Mouse (Mus musculus): Measurements from ENCODE around the gene Cadm1. TPM values are rescaled to one million over a fixed set of nuclear protein-coding genes. Genes with fewer than 3 reads are reported as not detected.

Gene Cadm1
- total and polyA plus RNA-seq, 2 experiments from 2014 or later, result 3.7 to 5.5 TPM

DNA sequence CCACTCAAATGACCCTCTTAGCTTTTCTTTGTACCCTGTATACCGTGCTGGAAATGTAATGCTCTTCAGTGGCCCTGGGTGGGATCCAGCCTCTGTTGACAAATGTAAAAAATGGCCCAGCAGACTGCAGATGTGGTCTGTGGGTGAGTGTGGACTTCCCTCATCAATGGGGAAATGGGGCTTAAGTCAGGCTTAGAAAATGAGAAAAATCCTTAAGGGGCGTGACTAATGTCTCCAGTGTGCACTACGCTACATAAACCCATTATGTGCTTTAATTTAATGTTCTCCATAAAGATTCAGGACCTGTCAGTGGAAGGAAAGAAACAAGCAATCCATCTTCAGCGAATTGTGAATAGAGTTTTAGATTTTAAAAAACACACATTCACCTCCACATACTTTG lies 40.2 kb downstream of the Cadm1 start:
- no peak for ATAC-seq (ENCODE audit: insufficient read depth, low read depth)
- WGBS, result 94% methylated on average over 4 of the region's 4 CpGs
- no peak overlapping the region for H3K4me2 ChIP-seq (ENCODE audit: low read depth, low read length)

DNA sequence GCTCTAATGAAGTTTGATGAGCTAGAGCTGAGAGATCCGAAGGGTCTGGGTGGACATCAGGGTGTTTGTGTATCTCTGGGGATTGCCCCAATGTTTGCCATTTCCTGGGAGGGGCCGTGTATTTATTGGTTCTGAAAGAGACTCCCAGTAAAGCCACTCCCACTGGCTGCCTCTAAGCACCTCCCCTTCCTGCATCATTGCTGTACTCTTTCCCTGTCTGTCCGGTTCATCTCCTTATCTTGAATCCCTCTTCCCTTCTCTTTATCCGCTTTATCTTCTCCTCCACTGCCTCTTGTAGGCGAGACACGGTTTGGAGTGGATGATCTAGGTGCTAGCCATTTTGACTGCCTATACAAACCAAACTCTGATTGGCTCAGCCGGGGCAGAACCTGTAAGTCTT lies 41.5 kb downstream of the Cadm1 start:
- no peaks in the 10 kb centered on the region for H3K27me3 ChIP-seq (ENCODE audit: control insufficient read depth, insufficient read depth, low read length)
- H3K9ac ChIP-seq (replicated peaks; ENCODE audit: low read depth, low read length), result no peak overlapping the region
- DNase-seq (ENCODE audit: low spot score) (no peak), ATAC-seq (ENCODE audit: insufficient read depth, low read depth) (no peak)
- no peak overlapping the region for H3K4me2 ChIP-seq (ENCODE audit: low read depth, low read length)
- H3K4me3 ChIP-seq (ENCODE audit: low read depth, low read length), result no peak overlapping the region
- H3K36me3 ChIP-seq (replicated peaks; ENCODE audit: control insufficient read depth, insufficient read depth, low read length), result no peaks in the 10 kb centered on the region
- WGBS, result 63% methylated on average over 7 of the region's 7 CpGs
- H3K4me1 ChIP-seq (ENCODE audit: control insufficient read depth, insufficient read depth), result peaks cover 4% of the 10 kb centered on the region; the same call in 1 of the 2 replicates
- no peak overlapping the region for H3K27ac ChIP-seq (ENCODE audit: low read depth)
- H3K9me3 ChIP-seq (replicated peaks; ENCODE audit: control insufficient read depth, low read length), result no peaks in the 10 kb centered on the region
- TF ChIP-seq EP300 (IDR thresholded peaks at IDR 0.05; ENCODE audit: low read depth), result no peak
- TF ChIP-seq CTCF (IDR thresholded peaks at IDR 0.05; ENCODE audit: low read depth), result no peak

More for the DNA sequence above, 40.2 kb downstream of the Cadm1 start:
- Histone ChIP-seq H3K9me3 (replicated peaks; ENCODE audit: control insufficient read depth, low read length) (no peaks in the 10 kb centered on the region), H3K36me3 (replicated peaks; ENCODE audit: control insufficient read depth, insufficient read depth, low read length) (no peaks in the 10 kb centered on the region), H3K27ac (ENCODE audit: low read depth) (no peak overlapping the region), H3K27me3 (ENCODE audit: control insufficient read depth, insufficient read depth, low read length) (no peaks in the 10 kb centered on the region), H3K9ac (replicated peaks; ENCODE audit: low read depth, low read length) (no peak overlapping the region), H3K4me1 (ENCODE audit: control insufficient read depth, insufficient read depth) (peaks cover 4% of the 10 kb centered on the region; the same call in 1 of the 2 replicates), H3K4me3 (ENCODE audit: low read depth, low read length) (no peak overlapping the region)
- TF ChIP-seq EP300 (IDR thresholded peaks at IDR 0.05; ENCODE audit: low read depth), result no peak
- TF ChIP-seq CTCF (IDR thresholded peaks at IDR 0.05; ENCODE audit: low read depth), result no peak
- DNase-seq (ENCODE audit: low spot score), result no peak

DNA sequence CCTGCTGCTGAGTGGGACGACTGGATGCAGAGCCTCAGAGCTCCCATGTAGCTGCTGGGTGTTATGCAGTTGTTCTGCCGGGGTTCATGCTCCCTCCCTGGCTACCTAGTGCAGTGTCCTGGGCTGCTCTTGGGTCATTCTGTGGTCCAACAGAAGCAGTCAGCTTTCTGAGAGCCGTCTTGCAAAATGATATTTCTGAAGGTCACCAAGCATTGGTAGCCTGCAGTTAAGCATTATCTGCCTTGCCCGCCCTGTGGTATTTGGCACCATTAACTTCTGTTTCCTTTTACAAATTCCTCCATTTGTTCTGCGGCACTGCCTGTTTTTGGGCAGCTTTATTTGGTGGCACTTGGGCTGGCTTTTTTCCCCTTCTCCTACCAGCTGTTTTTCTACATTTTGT lies 42.2 kb downstream of the Cadm1 start:
- WGBS, result 44% methylated on average over 5 of the region's 5 CpGs
- H3K4me1 ChIP-seq (ENCODE audit: control insufficient read depth, insufficient read depth), result peaks cover 4% of the 10 kb centered on the region; the same call in 1 of the 2 replicates
- no peaks in the 10 kb centered on the region for H3K36me3 ChIP-seq (replicated peaks; ENCODE audit: control insufficient read depth, insufficient read depth, low read length)
- H3K4me3 ChIP-seq (ENCODE audit: low read depth, low read length), result no peak overlapping the region
- DNase-seq (ENCODE audit: low spot score) (no peak), ATAC-seq (ENCODE audit: insufficient read depth, low read depth) (no peak)
- TF ChIP-seq EP300 (IDR thresholded peaks at IDR 0.05; ENCODE audit: low read depth) (no peak), CTCF (IDR thresholded peaks at IDR 0.05; ENCODE audit: low read depth) (no peak)
- H3K4me2 ChIP-seq (ENCODE audit: low read depth, low read length), result no peak overlapping the region
- no peak overlapping the region for H3K27ac ChIP-seq (ENCODE audit: low read depth)
- H3K9ac ChIP-seq (replicated peaks; ENCODE audit: low read depth, low read length), result no peak overlapping the region
- no peaks in the 10 kb centered on the region for H3K27me3 ChIP-seq (ENCODE audit: control insufficient read depth, insufficient read depth, low read length)
- no peaks in the 10 kb centered on the region for H3K9me3 ChIP-seq (replicated peaks; ENCODE audit: control insufficient read depth, low read length)

DNA sequence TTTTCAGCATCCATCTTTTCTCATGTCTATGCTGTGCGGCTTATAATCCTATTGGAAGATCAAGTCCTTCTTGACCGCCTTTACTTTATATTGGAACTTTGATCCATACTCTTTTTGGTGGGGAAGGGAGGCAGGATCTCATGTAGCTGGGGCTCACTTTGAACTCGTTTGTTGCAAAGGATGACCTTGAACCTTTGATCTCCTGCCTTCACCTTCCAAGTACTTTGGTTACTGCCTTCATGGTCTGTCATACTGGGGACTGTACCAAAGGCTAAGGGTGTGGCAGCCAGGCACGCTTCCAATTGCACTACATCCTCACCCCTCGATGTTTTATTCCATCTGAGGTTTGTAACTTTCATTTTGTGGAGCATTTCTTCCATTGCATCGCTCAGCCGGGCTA lies 43.5 kb downstream of the Cadm1 start:
- 91% methylated on average over 7 of the region's 7 CpGs for whole genome bisulfite sequencing
- no peak overlapping the region for H3K9ac ChIP-seq (replicated peaks; ENCODE audit: low read depth, low read length)
- H3K27ac ChIP-seq (ENCODE audit: low read depth), result no peak overlapping the region
- no peak for TF ChIP-seq EP300 (IDR thresholded peaks at IDR 0.05; ENCODE audit: low read depth)
- TF ChIP-seq CTCF (IDR thresholded peaks at IDR 0.05; ENCODE audit: low read depth), result no peak
- ATAC-seq (ENCODE audit: insufficient read depth, low read depth) (no peak), DNase-seq (ENCODE audit: low spot score) (no peak)
- H3K4me3 ChIP-seq (ENCODE audit: low read depth, low read length), result no peak overlapping the region
- H3K4me1 ChIP-seq (ENCODE audit: control insufficient read depth, insufficient read depth), result peaks cover 4% of the 10 kb centered on the region; the same call in 1 of the 2 replicates
- H3K27me3 ChIP-seq (ENCODE audit: control insufficient read depth, insufficient read depth, low read length), result no peaks in the 10 kb centered on the region
- H3K36me3 ChIP-seq (replicated peaks; ENCODE audit: control insufficient read depth, insufficient read depth, low read length), result no peaks in the 10 kb centered on the region
- H3K4me2 ChIP-seq (ENCODE audit: low read depth, low read length), result no peak overlapping the region
- H3K9me3 ChIP-seq (replicated peaks; ENCODE audit: control insufficient read depth, low read length), result no peaks in the 10 kb centered on the region

DNA sequence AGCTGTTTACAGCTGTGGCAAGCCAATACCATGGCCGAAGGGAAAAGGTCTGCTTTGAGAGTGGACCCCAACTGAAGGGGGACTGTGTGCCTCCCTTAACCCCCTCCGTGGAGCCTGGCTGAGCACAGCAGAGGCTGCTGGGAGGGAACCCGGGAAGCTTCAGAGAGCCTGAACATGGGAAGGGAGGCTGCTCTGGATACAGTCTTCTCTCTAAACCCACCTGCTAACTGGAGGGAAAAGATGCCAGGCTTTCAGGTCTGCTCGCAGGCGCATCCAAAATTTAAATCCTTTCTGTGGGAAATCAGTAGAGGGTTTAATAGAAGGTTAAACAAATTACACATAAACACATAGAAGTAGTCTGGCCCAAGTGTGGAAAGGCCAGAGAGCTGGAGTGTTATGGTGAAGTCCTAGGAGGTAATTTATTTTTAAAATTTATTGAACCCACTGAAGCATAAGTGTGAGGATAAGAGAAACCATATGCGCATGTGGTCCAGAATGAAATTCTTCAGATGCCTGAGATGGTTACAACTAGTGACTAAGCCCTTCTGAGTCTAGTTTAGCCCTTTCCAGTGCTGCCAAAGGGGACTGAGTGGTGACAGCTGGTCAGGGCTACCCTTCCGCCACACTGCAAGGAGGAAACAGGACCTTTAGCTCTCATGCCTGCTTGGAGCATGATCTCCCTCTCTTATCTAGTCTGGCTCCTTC lies 44.9 kb downstream of the Cadm1 start:
- TF ChIP-seq CTCF (IDR thresholded peaks at IDR 0.05; ENCODE audit: low read depth) (no peak), EP300 (IDR thresholded peaks at IDR 0.05; ENCODE audit: low read depth) (no peak)
- Histone ChIP-seq H3K27ac (ENCODE audit: low read depth) (no peak overlapping the region), H3K27me3 (ENCODE audit: control insufficient read depth, insufficient read depth, low read length) (no peaks in the 10 kb centered on the region), H3K4me3 (ENCODE audit: low read depth, low read length) (no peak overlapping the region), H3K4me1 (ENCODE audit: control insufficient read depth, insufficient read depth) (peaks cover 4% of the 10 kb centered on the region; the same call in 1 of the 2 replicates), H3K9ac (replicated peaks; ENCODE audit: low read depth, low read length) (no peak overlapping the region), H3K36me3 (replicated peaks; ENCODE audit: control insufficient read depth, insufficient read depth, low read length) (no peaks in the 10 kb centered on the region), H3K4me2 (ENCODE audit: low read depth, low read length) (no peak overlapping the region), H3K9me3 (replicated peaks; ENCODE audit: control insufficient read depth, low read length) (no peaks in the 10 kb centered on the region)
- peak; percentile 63; the same call in 1 of the 2 replicates for ATAC-seq (ENCODE audit: insufficient read depth, low read depth)
- DNase-seq (ENCODE audit: low spot score), result peak; percentile 34
- WGBS, result 46% methylated on average over 7 of the region's 7 CpGs

DNA sequence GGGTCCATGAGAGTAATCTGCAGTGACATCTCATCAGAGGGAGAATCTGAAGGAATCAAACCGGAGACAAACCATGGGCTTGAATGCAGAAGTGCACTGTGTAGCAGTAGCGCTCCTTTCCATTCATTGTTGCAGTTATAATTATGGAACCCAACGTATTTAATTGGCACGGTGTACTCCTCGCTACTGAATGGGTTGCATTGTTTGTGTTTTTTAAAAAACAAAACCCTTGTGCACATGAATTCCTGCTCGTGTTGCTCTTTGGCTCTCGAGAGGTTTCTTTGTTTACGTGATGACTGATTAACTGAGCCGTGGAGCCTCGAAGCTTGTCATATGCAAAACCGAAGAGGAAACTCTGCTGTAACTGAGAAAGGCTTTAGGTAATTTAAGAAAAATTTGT lies 45.8 kb downstream of the Cadm1 start:
- no peak for TF ChIP-seq CTCF (IDR thresholded peaks at IDR 0.05; ENCODE audit: low read depth)
- no peak for TF ChIP-seq EP300 (IDR thresholded peaks at IDR 0.05; ENCODE audit: low read depth)
- DNase-seq (ENCODE audit: low spot score) (no peak), ATAC-seq (ENCODE audit: insufficient read depth, low read depth) (no peak)
- Histone ChIP-seq H3K9me3 (replicated peaks; ENCODE audit: control insufficient read depth, low read length) (no peaks in the 10 kb centered on the region), H3K9ac (replicated peaks; ENCODE audit: low read depth, low read length) (no peak overlapping the region), H3K36me3 (replicated peaks; ENCODE audit: control insufficient read depth, insufficient read depth, low read length) (no peaks in the 10 kb centered on the region), H3K27me3 (ENCODE audit: control insufficient read depth, insufficient read depth, low read length) (no peaks in the 10 kb centered on the region), H3K4me2 (ENCODE audit: low read depth, low read length) (no peak overlapping the region), H3K4me3 (ENCODE audit: low read depth, low read length) (no peak overlapping the region), H3K27ac (ENCODE audit: low read depth) (no peak overlapping the region), H3K4me1 (ENCODE audit: control insufficient read depth, insufficient read depth) (peaks cover 4% of the 10 kb centered on the region; the same call in 1 of the 2 replicates)
- 78% methylated on average over 11 of the region's 11 CpGs for WGBS
